Mouse (Mus musculus) heart, adult 8-10 months (tissue): ENCODE results near the gene Camk2g. TPM values are rescaled to one million over a fixed set of nuclear protein-coding genes. Genes with fewer than 3 reads are reported as not detected.

ENCODE experiments used
- DNase-seq: peaks from one replicate; pipeline ENCODE4 v3.0.0; 2022; ENCODE audit warnings: low spot score
- microRNA-seq: library from miRNA; unstranded; fragments of <30 nt; microRNA quantifications from one replicate; pipeline ENCODE4 v1.2.0, GENCODE M21; 2022
- total RNA-seq, 4 experiments: library from RNA; stranded (reverse); gene quantifications; 2 replicates each; pipeline ENCODE4 v1.2.4; 2022

The Camk2g gene
- total RNA-seq, 4 experiments from 2014 or later: 47.2 to 73.5 (median 58.4) TPM

DNA sequence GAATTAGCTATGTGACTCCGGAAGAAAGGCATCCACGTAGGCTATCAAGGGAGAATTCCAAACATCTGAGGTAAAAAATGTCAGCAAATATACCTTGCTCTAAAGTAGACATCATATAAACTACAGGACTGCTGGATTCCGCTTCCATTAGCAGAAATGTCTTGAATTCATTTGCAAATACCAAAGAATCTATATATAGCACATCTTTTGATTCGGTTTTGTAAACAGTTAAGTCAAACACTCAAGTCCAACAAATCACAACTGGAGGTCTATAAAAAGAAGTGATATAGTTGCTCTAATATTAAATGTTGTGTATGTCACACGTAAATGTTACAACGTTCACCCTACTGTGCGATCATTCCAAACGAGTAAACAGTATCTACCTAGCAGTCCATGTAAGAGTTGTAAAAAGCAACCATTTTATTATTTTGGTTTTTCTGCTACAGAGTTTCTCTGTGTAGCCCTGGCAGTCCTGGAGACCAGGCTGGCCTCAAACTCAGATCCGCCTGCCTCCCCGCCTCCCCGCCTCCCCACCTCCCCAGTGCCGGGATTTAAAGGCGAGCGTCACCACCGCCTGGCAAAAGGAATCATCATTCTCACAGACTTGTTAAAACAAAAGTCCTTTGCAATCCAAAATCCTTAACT, 91.7 kb downstream of the Camk2g start:
- no peak for DNase-seq

DNA sequence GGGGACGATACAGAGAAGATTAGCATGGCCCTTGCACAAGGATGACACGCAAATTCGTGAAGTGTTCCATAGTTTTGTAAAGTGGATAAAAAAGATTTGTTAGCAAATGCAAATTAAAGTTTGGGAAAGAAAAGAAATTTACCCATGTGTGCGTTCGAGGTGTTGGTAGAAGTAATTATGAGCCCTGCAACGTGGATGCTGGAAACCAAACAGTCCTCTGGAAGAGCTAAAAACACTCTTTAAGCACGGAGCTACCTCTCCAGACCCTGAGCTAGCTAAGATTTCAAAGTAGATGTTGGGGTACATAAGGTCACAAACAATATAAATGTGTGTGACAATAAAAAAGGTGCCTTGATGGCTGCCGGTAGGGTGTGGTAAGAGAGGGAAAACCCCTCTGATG, 92.3 kb downstream of the Camk2g start:
- DNase-seq: no peak

DNA sequence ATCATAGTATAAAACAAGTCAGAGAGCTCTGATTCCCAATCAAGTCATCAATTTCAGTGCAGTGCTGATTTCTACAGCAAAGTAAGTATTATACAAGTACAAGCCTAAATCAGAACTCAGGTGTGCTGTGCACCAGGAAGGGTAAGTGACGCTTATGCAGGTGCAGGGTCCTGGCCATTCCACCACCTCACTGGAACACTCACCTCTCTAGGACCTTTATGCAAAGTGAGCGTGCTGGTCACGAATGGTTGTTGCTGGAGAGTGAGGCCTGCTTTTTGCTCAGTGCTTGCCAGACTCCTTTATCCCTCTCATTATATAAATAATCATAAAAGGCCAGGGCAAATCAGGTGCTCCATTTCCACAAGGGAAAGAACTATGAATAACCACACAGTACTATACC, 93.5 kb downstream of the Camk2g start:
- DNase-seq: no peak

DNA sequence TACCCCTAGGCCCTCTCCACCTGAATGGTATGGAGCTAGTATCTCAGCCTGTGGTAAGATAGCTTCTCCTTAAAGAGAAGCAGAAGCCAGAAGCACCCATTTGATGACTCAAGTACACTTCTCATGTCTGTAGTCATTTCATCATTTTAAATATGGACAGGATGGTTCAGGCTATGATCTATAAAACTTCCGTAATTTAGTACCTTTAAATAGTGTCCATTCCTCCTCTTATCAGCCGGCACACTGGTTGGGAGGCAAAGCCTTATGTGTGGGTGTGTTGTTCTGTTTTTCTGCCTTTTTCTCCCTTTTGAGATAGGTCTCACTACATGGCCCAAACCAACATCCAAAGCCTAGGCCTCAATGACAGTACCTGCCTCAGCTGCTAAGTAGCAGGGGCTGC, 95.4 kb downstream of the Camk2g start:
- no peak for DNase-seq

DNA sequence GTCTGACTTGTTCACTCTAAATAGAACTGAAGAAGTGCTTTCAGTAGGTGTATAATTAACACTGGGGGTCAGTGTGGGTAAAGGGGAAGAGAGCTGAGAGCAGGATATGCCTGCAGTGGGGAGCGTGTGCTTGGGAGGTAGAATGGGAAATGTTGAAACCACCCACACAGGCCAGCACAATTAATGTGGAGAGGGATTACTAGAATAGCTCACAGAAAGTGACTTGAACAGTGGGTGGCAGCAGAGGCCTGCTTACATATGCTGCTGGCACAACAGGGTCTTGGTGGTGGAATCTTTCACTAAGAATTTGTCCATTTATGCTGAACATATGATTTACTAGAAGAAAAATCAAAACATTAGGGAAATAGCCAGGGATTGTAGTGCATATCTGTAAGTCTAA, 96.9 kb downstream of the Camk2g start:
- DNase-seq: peak; percentile 42

DNA sequence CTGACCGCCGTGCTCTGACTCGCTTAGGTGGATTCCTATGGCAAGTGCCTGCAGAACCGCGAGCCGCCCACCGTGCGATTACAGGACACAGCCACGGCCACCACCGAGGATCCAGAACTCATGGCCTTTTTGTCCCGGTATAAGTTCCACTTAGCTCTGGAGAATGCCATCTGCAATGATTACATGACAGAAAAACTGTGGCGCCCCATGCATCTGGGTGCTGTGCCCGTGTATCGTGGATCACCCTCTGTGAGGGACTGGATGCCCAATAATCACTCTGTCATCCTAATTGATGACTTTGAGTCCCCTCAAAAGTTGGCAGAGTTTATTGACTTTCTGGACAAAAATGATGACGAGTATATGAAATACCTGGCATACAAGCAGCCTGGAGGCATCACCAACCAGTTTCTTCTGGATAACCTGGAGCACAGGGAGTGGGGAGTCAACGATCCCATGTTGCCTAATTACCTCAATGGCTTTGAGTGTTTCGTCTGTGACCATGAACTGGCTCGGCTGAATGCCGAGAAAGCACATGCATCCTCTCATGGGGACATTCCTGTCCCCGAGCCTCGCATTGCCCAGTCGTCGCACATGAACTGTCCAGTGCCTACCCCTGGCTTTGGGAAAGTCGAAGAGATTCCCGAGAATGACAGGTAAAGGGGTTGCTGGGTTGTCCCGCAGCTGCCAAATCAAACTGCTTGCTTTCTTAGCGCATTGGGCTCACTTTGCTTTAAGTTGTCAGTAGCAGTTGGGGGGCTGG, 97.9 kb downstream of the Camk2g start:
- DNase-seq: no peak

DNA sequence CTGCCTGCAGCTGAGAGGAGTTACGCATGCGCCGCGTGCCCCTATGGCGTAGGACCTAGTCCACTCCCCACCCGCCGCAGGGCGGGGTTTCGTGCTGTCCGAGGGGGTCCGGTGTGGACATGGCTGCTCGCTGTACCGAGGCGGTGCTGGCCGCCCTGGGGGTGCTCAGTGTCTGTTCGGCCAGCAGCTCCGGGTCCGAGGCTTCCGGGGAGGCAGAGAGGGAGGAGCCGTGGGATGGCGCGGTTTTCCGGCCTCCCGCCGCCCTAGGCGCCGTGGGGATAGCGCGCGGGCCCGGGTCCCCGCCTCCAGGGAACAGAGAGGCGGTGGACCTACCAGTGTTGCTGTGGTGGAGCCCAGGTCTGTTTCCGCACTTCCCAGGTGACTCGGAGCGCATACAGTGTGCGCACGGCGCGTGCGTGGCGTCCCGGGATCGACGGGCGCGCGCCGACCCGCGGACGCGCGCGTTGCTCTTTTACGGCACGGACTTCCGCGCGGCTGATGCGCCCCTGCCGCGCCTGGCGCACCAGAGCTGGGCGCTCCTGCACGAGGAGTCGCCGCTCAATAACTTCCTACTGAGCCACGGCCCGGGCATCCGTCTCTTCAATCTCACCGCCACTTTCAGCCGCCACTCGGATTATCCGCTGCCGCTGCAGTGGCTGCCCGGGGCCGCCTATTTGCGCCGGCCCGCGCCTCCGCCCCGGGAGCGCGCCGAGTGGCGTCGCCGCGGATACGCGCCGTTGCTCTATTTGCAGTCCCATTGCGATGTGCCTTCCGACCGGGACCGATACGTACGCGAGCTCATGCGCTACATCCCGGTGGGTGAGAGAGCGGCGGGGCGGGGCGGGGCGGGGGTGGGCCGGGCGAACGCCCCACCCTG, 98.8 kb downstream of the Camk2g start, which contains the start of gene Fut11:
TSS of gene Fut11 (plus strand) at position 85 of the 877 bp plus-strand sequence.
- DNase-seq: peak; percentile 87

DNA sequence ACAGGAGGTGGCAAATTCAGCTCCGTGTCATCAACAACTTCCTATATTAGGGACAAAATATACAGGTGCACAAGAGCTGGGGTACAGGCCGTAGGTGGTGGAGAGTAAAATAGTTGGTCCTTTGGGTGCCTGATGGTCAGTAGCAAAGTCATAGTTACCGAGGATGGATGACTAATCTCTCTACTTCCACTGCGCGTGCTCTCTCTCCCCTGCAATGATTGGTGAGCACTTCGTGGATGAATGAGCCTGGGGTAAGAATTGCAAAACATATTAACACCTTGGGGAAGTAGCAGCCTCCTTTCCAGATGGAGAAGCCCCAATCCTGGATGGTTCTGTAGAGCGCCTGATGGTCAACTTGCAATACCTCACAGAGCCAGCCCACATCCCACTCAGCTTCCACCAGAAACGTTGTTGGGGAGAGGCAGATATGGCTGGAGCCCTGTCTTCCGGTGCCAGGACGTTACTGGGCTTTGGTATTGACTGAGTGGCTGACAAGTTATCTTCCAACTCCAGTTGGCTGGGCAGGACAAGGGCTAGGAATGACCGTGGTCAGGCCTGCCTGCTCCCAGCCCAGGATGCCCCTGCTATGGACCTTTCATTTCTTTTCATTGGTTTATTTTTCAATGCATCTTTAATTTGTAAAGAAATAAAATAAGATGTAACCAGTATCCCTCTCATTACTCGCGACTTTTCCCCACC, 99.6 kb downstream of the Camk2g start:
- DNase-seq: no peak

DNA sequence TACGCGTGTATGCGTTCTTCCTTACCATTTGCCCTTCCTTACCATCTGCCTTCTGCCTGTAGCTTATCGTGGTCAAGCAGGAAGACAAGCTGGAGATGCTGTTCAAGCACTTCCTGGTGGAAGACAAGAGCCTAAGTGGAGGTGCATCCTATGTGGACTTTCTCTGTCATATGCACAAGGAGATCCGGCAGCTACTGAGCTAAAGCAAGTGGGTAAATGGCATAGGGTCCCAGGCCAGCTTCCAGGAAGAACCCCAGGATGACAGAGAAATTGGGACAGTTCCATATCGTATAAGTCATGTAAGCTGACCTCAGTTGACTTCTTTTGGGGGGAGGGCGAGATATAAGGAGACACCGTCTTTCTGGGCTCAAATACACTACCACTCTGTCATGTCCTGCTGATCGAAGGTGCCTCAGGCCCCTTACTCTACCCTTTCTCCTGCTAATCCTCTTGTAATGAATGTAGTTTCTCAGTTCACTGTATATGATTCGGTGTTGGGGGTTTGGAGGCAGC, 100.2 kb downstream of the Camk2g start:
- DNase-seq: no peak

DNA sequence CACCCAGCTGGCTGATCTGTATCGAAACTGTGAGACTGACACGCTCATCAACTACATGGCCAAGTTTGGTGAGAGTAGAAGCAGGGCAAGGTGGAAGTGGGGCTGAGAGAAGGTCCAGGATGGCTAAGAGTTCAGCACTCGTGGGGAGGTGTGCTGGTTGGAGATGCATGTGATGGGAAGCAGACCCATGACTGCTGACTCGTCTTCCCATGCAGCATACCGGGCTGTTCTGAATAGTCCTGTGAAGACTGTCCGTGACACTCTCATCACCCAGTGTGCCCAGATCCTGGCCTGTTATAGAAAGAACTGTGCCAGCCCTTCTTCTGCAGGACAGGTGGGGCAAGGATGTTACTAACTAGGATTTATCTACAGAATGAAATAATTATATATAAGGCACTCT, 102.1 kb downstream of the Camk2g start:
- DNase-seq: no peak

DNA sequence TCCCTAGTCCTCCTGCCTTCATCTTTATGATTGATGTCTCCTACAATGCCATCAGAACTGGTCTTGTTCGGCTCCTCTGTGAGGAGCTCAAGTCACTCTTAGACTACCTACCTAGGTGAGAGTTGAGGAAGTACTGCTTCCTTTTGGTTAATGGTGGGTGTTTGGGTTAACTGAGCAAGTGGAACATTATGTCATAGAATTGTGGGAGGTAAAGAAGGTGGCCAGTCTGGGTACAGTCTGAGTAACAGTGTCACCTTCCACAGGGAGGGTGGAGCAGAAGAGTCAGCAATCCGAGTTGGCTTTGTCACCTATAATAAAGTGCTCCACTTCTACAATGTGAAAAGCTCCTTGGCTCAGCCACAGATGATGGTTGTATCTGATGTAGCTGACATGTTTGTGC, 104.9 kb downstream of the Camk2g start:
- no peak for DNase-seq

DNA sequence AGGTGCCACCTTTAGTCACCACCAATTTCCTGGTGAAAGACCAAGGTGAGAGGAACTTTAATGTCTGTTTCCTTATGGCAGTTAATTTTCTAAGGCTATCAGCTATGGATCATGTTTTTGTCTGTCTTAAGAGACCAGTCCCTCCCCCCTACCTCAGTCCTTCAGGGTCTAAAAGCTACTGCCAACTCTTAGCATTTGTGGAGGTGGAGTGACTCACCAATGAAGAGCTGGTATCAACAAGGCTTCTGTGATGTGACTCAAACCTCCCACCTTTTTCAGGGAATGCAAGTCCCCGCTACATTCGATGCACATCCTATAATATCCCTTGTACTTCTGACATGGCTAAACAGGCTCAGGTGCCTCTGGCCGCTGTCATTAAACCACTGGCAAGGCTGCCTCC, 107.3 kb downstream of the Camk2g start:
- DNase-seq: no peak

Small RNAs within 50 kb of the gene (microRNA-seq; reads per million reads assigned to microRNA genes)
- 0.84 reads per million for gene Mir6946

Other genes with a start within 250 kb of the Camk2g start
- gene Ppp3cb, start 247.5 kb downstream of the Camk2g start, total RNA-seq: 10 to 100 TPM; 64.5 to 69.8 (median 69.3) TPM
- gene Usp54, start 153.0 kb downstream of the Camk2g start, total RNA-seq: 10 to 100 TPM; 11.3 to 26.0 (median 18.6) TPM
- gene Myoz1, start 137.5 kb downstream of the Camk2g start, total RNA-seq: 1 to 10 TPM; 1.1 to 1.6 (median 1.4) TPM
- 100 to 1,000 TPM; 120 to 148 (median 126) TPM for gene Synpo2l, start 125.7 kb downstream of the Camk2g start, total RNA-seq
- 100 to 1,000 TPM in 3 of 4 experiments, 10 to 100 TPM in 1; 97.9 to 110 (median 103) TPM for gene Sec24c, start 119.8 kb downstream of the Camk2g start, total RNA-seq
- 1 to 10 TPM; 4.2 to 4.9 (median 4.6) TPM for gene Fut11, start 99.1 kb downstream of the Camk2g start, total RNA-seq
- 100 to 1,000 TPM; 110 to 126 (median 118) TPM for gene Chchd1, start 91.1 kb downstream of the Camk2g start, total RNA-seq
- 10 to 100 TPM; 38.7 to 47.0 (median 43.1) TPM for gene Zswim8, start 86.5 kb downstream of the Camk2g start, total RNA-seq
- gene Ndst2, start 59.5 kb downstream of the Camk2g start, total RNA-seq: 10 to 100 TPM in 1 of 4 experiments, 1 to 10 TPM in 3; 7.1 to 10.6 (median 9.9) TPM
- 1 to 10 TPM; 4.9 to 7.7 (median 5.6) TPM for gene Plau, start 42.6 kb upstream of the Camk2g start, total RNA-seq
- 100 to 1,000 TPM in 3 of 4 experiments, 10 to 100 TPM in 1; 91.8 to 108 (median 105) TPM for gene Vcl, start 135.3 kb upstream of the Camk2g start, total RNA-seq